Mouse (Mus musculus): ENCODE measurements around the gene Btbd11. TPM values are rescaled to one million over a fixed set of nuclear protein-coding genes. Genes with fewer than 3 reads are reported as not detected.

The Btbd11 gene
- total RNA-seq, 2 experiments from 2014 or later, result 0.64 to 0.69 TPM

- no peak for DNase-seq
- intact Hi-C loops (cut with DNase I), result no loop called here
These were observed 130.9 kb downstream of the Btbd11 start for GRCm38 (mm10) chr10:85517223-85518110.

GRCm38 (mm10) chr10:85518111-85518409 is 131.4 kb downstream of the Btbd11 start:
- no peak for DNase-seq
- intact Hi-C loops (cut with DNase I), result no loop called here

GRCm38 (mm10) chr10:85522220-85522760 is 135.7 kb downstream of the Btbd11 start:
- intact Hi-C loops (cut with DNase I), result no loop called here
- no peak for DNase-seq

GRCm38 (mm10) chr10:85525267-85526015 is 138.8 kb downstream of the Btbd11 start:
- DNase-seq, result no peak
- intact Hi-C loops (cut with DNase I), result no loop called here

GRCm38 (mm10) chr10:85526657-85527056 is 140.0 kb downstream of the Btbd11 start:
- intact Hi-C loops (cut with DNase I), result no loop called here
- DNase-seq, result no peak

- intact Hi-C loops (cut with DNase I), result no loop called here
- no peak for DNase-seq
These were observed 141.1 kb downstream of the Btbd11 start for GRCm38 (mm10) chr10:85527722-85528121.

- DNase-seq, result no peak
- intact Hi-C loops (cut with DNase I), result no loop called here
These were observed 146.6 kb downstream of the Btbd11 start for GRCm38 (mm10) chr10:85533192-85533710.

- intact Hi-C loops (cut with DNase I), result no loop called here
- no peak for DNase-seq
These were observed 151.6 kb downstream of the Btbd11 start for GRCm38 (mm10) chr10:85538051-85538753.

- DNase-seq, result no peak
- intact Hi-C loops (cut with DNase I), result no loop called here
These were observed 153.0 kb downstream of the Btbd11 start for GRCm38 (mm10) chr10:85539510-85540120.

- no peak for DNase-seq
- intact Hi-C loops (cut with DNase I), result no loop called here
These were observed 153.9 kb downstream of the Btbd11 start for GRCm38 (mm10) chr10:85540311-85541093.

- DNase-seq, result no peak
- intact Hi-C loops (cut with DNase I), result no loop called here
These were observed 154.9 kb downstream of the Btbd11 start for GRCm38 (mm10) chr10:85541481-85541880.

GRCm38 (mm10) chr10:85541892-85542630 is 155.4 kb downstream of the Btbd11 start:
- intact Hi-C loops (cut with DNase I), result no loop called here

GRCm38 (mm10) chr10:85543281-85543680 is 156.7 kb downstream of the Btbd11 start:
- intact Hi-C loops (cut with DNase I), result no loop called here
- DNase-seq, result no peak

More at GRCm38 (mm10) chr10:85541892-85542630, 155.4 kb downstream of the Btbd11 start:
- DNase-seq, result no peak

GRCm38 (mm10) chr10:85544991-85545390 is 158.4 kb downstream of the Btbd11 start:
- DNase-seq, result no peak
- intact Hi-C loops (cut with DNase I), result no loop called here

GRCm38 (mm10) chr10:85555193-85555592 is 168.6 kb downstream of the Btbd11 start:
- DNase-seq, result no peak
- intact Hi-C loops (cut with DNase I), result no loop called here

- no peak for DNase-seq
- intact Hi-C loops (cut with DNase I), result no loop called here
These were observed 174.8 kb downstream of the Btbd11 start for GRCm38 (mm10) chr10:85561418-85561817.

GRCm38 (mm10) chr10:85571456-85571855 is 184.8 kb downstream of the Btbd11 start:
- no peak for DNase-seq
- intact Hi-C loops (cut with DNase I), result no loop called here

GRCm38 (mm10) chr10:85572571-85572970 is 186.0 kb downstream of the Btbd11 start:
- no peak for DNase-seq
- intact Hi-C loops (cut with DNase I), result no loop called here

Measured in gastrocnemius, postnatal 36 days (tissue).